Mouse (Mus musculus) liver, embryonic 14.5 days (tissue): ENCODE measurements around the gene Gga1. TPM values are rescaled to one million over a fixed set of nuclear protein-coding genes. Genes with fewer than 3 reads are reported as not detected.

Experiments used
- ATAC-seq: fragments of 200-750 bp; cut with Nextera tagmentation; 2 replicates; pipeline ENCODE4 v1.8.0; 2017; ENCODE audit warnings: moderate number of reproducible peaks, mild to moderate bottlenecking, moderate library complexity; ENCODE audit not compliant: insufficient read depth
- DNase-seq, 3 experiments: peaks; one replicate each; pipeline ENCODE4 v3.0.0-alpha.2; 2012 to 2013; ENCODE audit warnings: low read depth in 3 of 3, low spot score in 3 of 3
- H3K27ac ChIP-seq: fragments of 300-500 bp; sonication (generic); 2 replicates; pipeline ENCODE4 v1.5.1; 2014; ENCODE audit warnings: moderate library complexity, mild to moderate bottlenecking, control low read depth, inconsistent platforms
- H3K27me3 ChIP-seq: fragments of 300-500 bp; sonication (generic); 2 replicates; pipeline ENCODE4 v1.6.1; 2014; ENCODE audit warnings: mild to moderate bottlenecking, low read length, moderate library complexity; ENCODE audit not compliant: control insufficient read depth, insufficient read depth
- H3K36me3 ChIP-seq: fragments of 300-500 bp; sonication (generic); replicated peaks from 2 replicates; pipeline ENCODE4 v1.6.1; 2014; ENCODE audit warnings: low read depth; ENCODE audit not compliant: control insufficient read depth, insufficient read depth
- H3K4me1 ChIP-seq, 2 experiments: fragments of 200-500 bp in 1 of 2; fragments of 300-500 bp in 1 of 2; sonication (generic) in 1 of 2; replicated peaks; 2 replicates each; pipeline ENCODE4 v1.6.1; 2012 to 2014; ENCODE audit warnings: antibody characterized with exemption in 1 of 2, inconsistent platforms in 1 of 2, low read length in 1 of 2; ENCODE audit not compliant: control insufficient read depth in 2 of 2, insufficient read depth in 2 of 2
- H3K4me2 ChIP-seq: fragments of 300-500 bp; sonication (generic); 2 replicates; pipeline ENCODE4 v1.6.1; 2014; ENCODE audit warnings: low read depth, mild to moderate bottlenecking, control low read depth, moderate library complexity
- H3K4me3 ChIP-seq, 2 experiments: fragments of 200-500 bp in 1 of 2; fragments of 300-500 bp in 1 of 2; sonication (generic) in 1 of 2; 2 replicates each; pipeline ENCODE4 v1.5.1; 2012 to 2014; ENCODE audit warnings: low read depth in 2 of 2, low read length in 2 of 2, mild to moderate bottlenecking in 2 of 2, control low read depth in 1 of 2, inconsistent platforms in 1 of 2, moderate library complexity in 1 of 2; ENCODE audit not compliant: insufficient read depth in 1 of 2
- H3K9ac ChIP-seq: fragments of 300-500 bp; sonication (generic); replicated peaks from 2 replicates; pipeline ENCODE4 v1.6.1; 2014; ENCODE audit warnings: mild to moderate bottlenecking, control low read depth, moderate library complexity
- H3K9me3 ChIP-seq: fragments of 300-500 bp; sonication (generic); 2 replicates; pipeline ENCODE4 v1.6.1; 2016; ENCODE audit warnings: low read length, mixed read lengths; ENCODE audit not compliant: control insufficient read depth
- CTCF ChIP-seq: IDR thresholded peaks from 2 replicates; pipeline ENCODE4 v1.5.1; 2016; ENCODE audit warnings: antibody characterized with exemption, low read depth, control low read depth
- EP300 ChIP-seq: IDR thresholded peaks from 2 replicates; pipeline ENCODE4 v1.6.1; 2016; ENCODE audit warnings: antibody characterized with exemption, low read depth
- WGBS: fragments of 180-500 bp; shearing (Covaris S2); extraction: QIAGEN DNeasy Blood & Tissue Kit; methylation state at CpG from one replicate; pipeline ENCODE4 v1.1.7; 2014; ENCODE audit not compliant: insufficient replicate concordance; 5-methylcytosine and 5-hydroxymethylcytosine counted together
- polyA plus RNA-seq, 2 experiments: library from polyadenylated mRNA; depleted of rRNA in 1 of 2; stranded (reverse) in 1 of 2; unstranded in 1 of 2; fragments of >200 nt; fragmentation: Nextera tagmentation in 1 of 2; extraction: Ambion mirVana in 1 of 2; gene quantifications; 2 replicates each; pipeline versions ENCODE4 v1.2.1 to v1.2.3; 2012 to 2014

Gga1 gene
- polyA plus RNA-seq, 2 experiments = 13.6 to 16.6 TPM

DNA sequence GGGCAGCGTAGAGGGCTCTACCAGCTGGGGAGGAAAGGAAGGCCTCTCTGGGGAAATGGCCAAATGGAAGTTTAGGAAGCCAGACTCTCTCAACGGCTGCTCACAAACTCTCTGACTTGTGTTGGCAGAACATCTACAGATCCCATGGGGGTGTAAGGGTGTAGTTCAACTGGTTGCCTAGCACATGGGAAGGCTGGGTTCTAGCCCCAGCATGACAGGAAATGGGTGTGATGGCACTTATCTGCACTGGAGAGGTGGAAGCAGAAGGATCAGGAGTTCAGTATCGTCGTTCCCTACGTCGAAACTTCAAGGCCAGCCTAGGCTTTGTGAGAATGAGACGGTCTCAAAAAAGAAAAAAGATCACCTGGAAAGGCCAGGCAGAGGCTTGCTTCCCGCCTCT is 32.0 kb downstream of the Gga1 start:
- H3K4me3 ChIP-seq = no peak overlapping the region
- H3K4me1 ChIP-seq = peaks cover 2% of the 10 kb centered on the region in 2 experiments; a peak in 2 of 4 replicates
- no peak overlapping the region for H3K4me2 ChIP-seq
- H3K9ac ChIP-seq = no peak overlapping the region
- H3K27ac ChIP-seq = no peak overlapping the region
- H3K27me3 ChIP-seq = no peaks in the 10 kb centered on the region
- H3K9me3 ChIP-seq = no peaks in the 10 kb centered on the region
- DNase-seq (no peak), ATAC-seq (no peak)
- peaks cover 32% of the 10 kb centered on the region for H3K36me3 ChIP-seq
- TF ChIP-seq EP300 = no peak
- TF ChIP-seq CTCF = no peak
- WGBS = 50% methylated on average over 8 of the region's 8 CpGs

DNA sequence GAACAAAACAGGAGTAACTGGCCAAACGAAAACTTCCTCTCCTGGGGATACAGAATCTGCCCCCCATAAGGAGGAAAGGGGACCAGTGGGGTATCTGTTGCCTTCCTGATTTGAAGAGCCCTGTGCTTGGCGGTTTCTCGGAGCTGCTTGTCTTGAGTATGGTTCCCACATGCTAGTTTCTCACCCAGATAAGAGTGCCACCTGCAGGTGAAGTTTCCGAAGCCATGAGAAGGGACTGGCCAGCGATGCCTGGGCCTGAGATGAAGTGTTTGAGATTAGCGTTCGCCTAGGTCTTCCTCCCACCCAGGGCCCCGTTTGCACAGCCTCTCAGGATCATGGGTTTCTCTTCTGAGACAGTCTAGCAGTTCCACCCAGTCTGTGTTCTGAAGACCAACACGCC is 35.0 kb downstream of the Gga1 start:
- H3K36me3 ChIP-seq = peaks cover 16% of the 10 kb centered on the region
- H3K9me3 ChIP-seq = no peaks in the 10 kb centered on the region
- no peak overlapping the region for H3K27ac ChIP-seq
- no peaks in the 10 kb centered on the region for H3K27me3 ChIP-seq
- H3K9ac ChIP-seq = no peak overlapping the region
- no peak for ATAC-seq
- TF ChIP-seq EP300 = no peak
- TF ChIP-seq CTCF = peak; percentile 71
- 26% methylated on average over 9 of the region's 9 CpGs for WGBS
- H3K4me3 ChIP-seq = no peak overlapping the region
- H3K4me2 ChIP-seq = no peak overlapping the region
- H3K4me1 ChIP-seq = peaks cover 6 to 19% of the 10 kb centered on the region in 2 experiments; a peak in 3 of 4 replicates
- DNase-seq = no peak

DNA sequence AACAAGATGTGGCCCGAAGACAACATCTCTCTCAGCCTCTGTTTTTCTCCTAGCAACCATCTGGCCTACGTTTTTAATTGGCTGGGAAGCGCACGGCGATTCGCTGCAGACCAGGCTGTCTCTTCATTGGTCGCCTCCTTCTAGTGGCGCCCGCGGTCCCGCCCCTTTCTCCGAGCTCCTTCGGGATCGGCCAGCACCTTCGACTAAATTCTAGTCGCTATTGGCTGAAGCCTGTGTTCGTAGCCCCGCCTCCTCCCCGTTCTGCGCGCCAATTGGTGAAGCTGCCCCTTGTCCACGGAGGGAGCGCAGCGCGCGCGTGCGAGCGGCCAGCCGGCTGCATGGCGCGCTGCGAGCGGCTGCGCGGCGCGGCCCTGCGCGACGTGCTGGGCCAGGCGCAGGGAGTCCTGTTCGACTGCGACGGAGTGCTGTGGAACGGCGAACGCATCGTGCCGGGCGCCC is 36.7 kb downstream of the Gga1 start, which contains the start of gene Pdxp:
TSS of gene Pdxp (plus strand) at position 288 of the 459 bp plus-strand sequence.
- Histone ChIP-seq H3K4me2 (peak within 1 kb of the TSS; percentile 90), H3K4me1 (peaks cover 6 to 19% of the 10 kb centered on the region in 2 experiments; a peak in 3 of 4 replicates), H3K36me3 (peaks cover 1% of the 10 kb centered on the region), H3K27me3 (no peaks in the 10 kb centered on the region), H3K4me3 (peak within 1 kb of the TSS; percentile 44 to 61), H3K9ac (peak within 1 kb of the TSS; percentile 56), H3K9me3 (no peaks in the 10 kb centered on the region), H3K27ac (no peak within 1 kb of the TSS; the same call in 1 of the 2 replicates)
- under 1% methylated on average over 51 of the region's 51 CpGs for WGBS
- DNase-seq (peak; percentile 93 to 96 (median 95)), ATAC-seq (peak; percentile 88)
- TF ChIP-seq EP300 = no peak
- no peak for TF ChIP-seq CTCF

DNA sequence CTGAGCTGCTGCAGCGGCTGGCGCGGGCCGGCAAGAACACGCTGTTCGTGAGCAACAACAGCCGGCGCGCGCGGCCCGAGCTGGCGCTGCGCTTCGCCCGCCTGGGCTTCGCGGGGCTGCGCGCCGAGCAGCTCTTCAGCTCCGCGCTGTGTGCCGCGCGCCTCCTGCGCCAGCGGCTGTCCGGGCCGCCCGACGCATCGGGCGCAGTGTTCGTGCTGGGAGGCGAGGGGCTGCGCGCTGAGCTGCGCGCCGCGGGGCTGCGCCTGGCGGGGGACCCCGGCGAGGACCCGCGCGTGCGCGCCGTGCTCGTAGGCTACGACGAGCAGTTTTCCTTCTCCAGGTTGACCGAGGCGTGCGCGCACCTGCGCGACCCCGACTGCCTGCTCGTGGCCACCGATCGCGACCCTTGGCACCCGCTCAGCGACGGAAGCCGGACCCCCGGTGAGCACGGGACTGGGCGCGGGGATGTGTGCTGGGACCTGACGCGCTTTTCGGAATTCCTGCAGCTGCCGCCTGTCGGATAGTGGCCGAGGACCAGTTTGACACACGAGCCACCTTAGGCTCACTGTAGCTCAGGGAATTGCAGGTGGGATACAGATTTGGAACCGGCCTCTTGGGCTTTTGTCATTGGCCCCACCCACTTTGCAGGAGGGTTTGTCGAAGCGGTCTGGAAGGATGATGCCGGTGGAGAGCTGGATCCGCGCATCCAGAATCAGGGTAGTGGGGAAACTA is 37.3 kb downstream of the Gga1 start:
- Histone ChIP-seq H3K36me3 (peaks cover under 1% of the 10 kb centered on the region), H3K4me1 (peaks cover 6 to 19% of the 10 kb centered on the region in 2 experiments; a peak in 3 of 4 replicates), H3K27ac (no peak overlapping the region; the same call in 1 of the 2 replicates), H3K27me3 (no peaks in the 10 kb centered on the region), H3K4me2 (peak overlapping the region; percentile 90), H3K9me3 (no peaks in the 10 kb centered on the region), H3K4me3 (peak overlapping the region; percentile 44 to 61), H3K9ac (peak overlapping the region; percentile 56)
- under 1% methylated on average over 87 of the region's 87 CpGs for WGBS
- ATAC-seq = peak; percentile 63
- DNase-seq = no peak
- TF ChIP-seq EP300 = no peak
- TF ChIP-seq CTCF = 0 out of 2 replicates have a peak, but pooled peaks have one; percentile 4
